ENCODE assay signal across 13 mouse cellular contexts in the genomic region with DNA sequence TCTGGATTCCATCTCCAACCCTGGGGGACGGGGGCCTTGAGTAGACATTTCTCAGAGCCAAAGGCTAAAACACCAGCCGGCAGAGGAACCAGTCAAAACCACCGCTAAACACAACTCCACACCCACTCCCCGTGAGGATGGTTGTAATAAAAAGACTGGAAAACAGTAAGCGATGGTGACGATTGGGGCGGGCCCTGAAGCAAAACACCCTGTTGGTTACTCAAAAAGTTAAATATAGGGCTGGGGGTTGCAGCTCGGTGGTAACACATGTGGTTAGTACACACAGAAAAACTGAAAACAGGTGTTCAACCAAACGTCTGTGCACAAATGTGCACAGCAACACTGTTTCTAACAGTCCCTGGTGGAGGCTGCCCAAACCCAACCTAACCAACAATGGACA. TPM values are rescaled to one million over a fixed set of nuclear protein-coding genes. Genes with fewer than 3 reads are reported as not detected.
DNase-seq lines count a peak whose midpoint lies in the region; ATAC-seq lines count a peak whose summit lies in the region.
"Had no signal": no experiment of that assay in that cellular context is flagged by ENCODE, and none has a peak within 500 bp of the region (broad histone marks: within the 10 kb centered on the region; RNA-seq: fewer than 3 reads in every experiment).

No protein-coding gene starts in this region.

- H3K4me2 ChIP-seq in neural tube, embryonic 11.5 days (ENCODE audit: low read depth), result no peak overlapping the region
- H3K4me2 ChIP-seq in neural tube, embryonic 15.5 days, result no peak overlapping the region
- H3K4me2 ChIP-seq in midbrain, embryonic 16.5 days (ENCODE audit: low read length), result no peak overlapping the region
- H3K4me2 ChIP-seq: heart, embryonic 11.5 days had no signal

- H3K27ac ChIP-seq in neural tube, embryonic 11.5 days (ENCODE audit: low read depth, low read length), result 0 out of 2 replicates have a peak overlapping the region, but pooled peaks have one; percentile 6
- no peak overlapping the region for H3K27ac ChIP-seq in neural tube, embryonic 15.5 days (replicated peaks)
- H3K27ac ChIP-seq in midbrain, embryonic 16.5 days (ENCODE audit: low read length), result no peak overlapping the region
- H3K27ac ChIP-seq: hindbrain, postnatal 0 days had no signal

- peak; percentile 24 for DNase-seq in cerebellum, adult 9-10 months
- no peak for DNase-seq in cerebellum, postnatal 4 days (ENCODE audit: low spot score in 2 of 2)
- DNase-seq in neural tube, embryonic 11.5 days (ENCODE audit: low spot score), result no peak
- no peak for DNase-seq in adrenal gland, adult 8-10 months
- no peak for DNase-seq in gastrocnemius, postnatal 25 days
- DNase-seq: cerebellum, postnatal 14 days; lung, adult 18-20 months had no signal

- no peaks in the 10 kb centered on the region for H3K36me3 ChIP-seq in neural tube, embryonic 11.5 days (ENCODE audit: control insufficient read depth, insufficient read depth, low read length)
- no peaks in the 10 kb centered on the region for H3K36me3 ChIP-seq in neural tube, embryonic 15.5 days
- no peaks in the 10 kb centered on the region; the same call in 1 of the 2 replicates for H3K36me3 ChIP-seq in midbrain, embryonic 16.5 days (ENCODE audit: control insufficient read depth, insufficient read depth, low read length)

- H3K4me3 ChIP-seq in neural tube, embryonic 11.5 days (ENCODE audit: low read depth, low read length), result no peak overlapping the region
- H3K4me3 ChIP-seq in neural tube, embryonic 15.5 days (replicated peaks), result no peak overlapping the region
- H3K4me3 ChIP-seq in midbrain, embryonic 16.5 days (ENCODE audit: low read depth, low read length), result no peak overlapping the region

- no peaks in the 10 kb centered on the region for H3K9me3 ChIP-seq in neural tube, embryonic 11.5 days (ENCODE audit: control insufficient read depth, low read length)
- no peaks in the 10 kb centered on the region for H3K9me3 ChIP-seq in neural tube, embryonic 15.5 days (replicated peaks)
- H3K9me3 ChIP-seq in midbrain, embryonic 16.5 days (replicated peaks; ENCODE audit: control insufficient read depth, low read length, poor library complexity, severe bottlenecking), result no peaks in the 10 kb centered on the region; the same call in 1 of the 2 replicates
- H3K9me3 ChIP-seq: megakaryocyte, embryonic 14.5 days had no signal

- WGBS in neural tube, embryonic 11.5 days, result 73% methylated on average over 9 of the region's 9 CpGs
- WGBS in neural tube, embryonic 15.5 days, result 59% methylated on average over 9 of the region's 9 CpGs
- WGBS in midbrain, embryonic 16.5 days, result 83% methylated on average over 9 of the region's 9 CpGs

- H3K9ac ChIP-seq in neural tube, embryonic 11.5 days (ENCODE audit: low read length), result no peak overlapping the region
- no peak overlapping the region for H3K9ac ChIP-seq in neural tube, embryonic 15.5 days (replicated peaks)
- no peak overlapping the region for H3K9ac ChIP-seq in midbrain, embryonic 16.5 days (ENCODE audit: low read depth, low read length)

- peaks cover 7% of the 10 kb centered on the region for H3K4me1 ChIP-seq in neural tube, embryonic 11.5 days (ENCODE audit: control insufficient read depth, insufficient read depth, low read length)
- H3K4me1 ChIP-seq in neural tube, embryonic 15.5 days, result peaks cover 43% of the 10 kb centered on the region
- H3K4me1 ChIP-seq in midbrain, embryonic 16.5 days (ENCODE audit: control insufficient read depth, insufficient read depth, low read length), result peaks cover 13% of the 10 kb centered on the region

- no peak for ATAC-seq in neural tube, embryonic 11.5 days (ENCODE audit: insufficient read depth, low FRiP score, low TSS enrichment)
- ATAC-seq in neural tube, embryonic 15.5 days (ENCODE audit: low FRiP score), result no peak
- ATAC-seq in megakaryocyte, adult 5-6 weeks (ENCODE audit: poor library complexity, severe bottlenecking), result peak; percentile 31; the same call in 1 of the 2 replicates
- no peak for ATAC-seq in midbrain, embryonic 16.5 days
- ATAC-seq: hindbrain, postnatal 0 days had no signal

- H3K27me3 ChIP-seq in neural tube, embryonic 11.5 days (ENCODE audit: control insufficient read depth, insufficient read depth, low read length), result no peaks in the 10 kb centered on the region
- no peaks in the 10 kb centered on the region for H3K27me3 ChIP-seq in neural tube, embryonic 15.5 days (replicated peaks)
- H3K27me3 ChIP-seq in midbrain, embryonic 16.5 days (ENCODE audit: control insufficient read depth, insufficient read depth, low read depth, low read length), result no peaks in the 10 kb centered on the region
- H3K27me3 ChIP-seq: megakaryocyte, embryonic 14.5 days had no signal

RNA-seq across cellular contexts. Expression of a gene that starts 7.4 kb away (rescaled TPM):
- 11.8 and 12.2 TPM in 2 replicates for polyA plus RNA-seq in neural tube, embryonic 11.5 days (2014; fragmentation: Nextera tagmentation; extraction: Ambion mirVana)
- polyA plus RNA-seq in neural tube, embryonic 15.5 days (2015; fragmentation: Nextera tagmentation; extraction: Ambion mirVana), result 6.3 and 6.6 TPM in 2 replicates
- 24.8 and 26.8 TPM in 2 replicates for total RNA-seq in megakaryocyte, adult 5-6 weeks (2015)
- total RNA-seq in megakaryocyte, adult 5-6 weeks (2017), result 9.9 and 15.3 TPM in 2 replicates
- 10 to 100 TPM; 42.0 to 53.5 (median 49.6) TPM for total RNA-seq in adrenal gland, adult 8-10 months (2022)
- 10 to 100 TPM; 22.7 to 26.8 TPM for total RNA-seq in gastrocnemius, postnatal 25 days (2021)
- 8.2 and 9.3 TPM in 2 replicates for polyA plus RNA-seq in midbrain, embryonic 16.5 days (2015; fragmentation: Nextera tagmentation; extraction: Ambion mirVana)
